Mouse (Mus musculus) mesoderm, embryonic 11.5 days (tissue): Measurements from ENCODE around the gene Hivep3.

ENCODE experiments used
- DNase-seq: peaks from one replicate; pipeline ENCODE4 v3.0.0-alpha.2; 2012; ENCODE audit warnings: low read depth, low spot score

Gene Hivep3

DNA sequence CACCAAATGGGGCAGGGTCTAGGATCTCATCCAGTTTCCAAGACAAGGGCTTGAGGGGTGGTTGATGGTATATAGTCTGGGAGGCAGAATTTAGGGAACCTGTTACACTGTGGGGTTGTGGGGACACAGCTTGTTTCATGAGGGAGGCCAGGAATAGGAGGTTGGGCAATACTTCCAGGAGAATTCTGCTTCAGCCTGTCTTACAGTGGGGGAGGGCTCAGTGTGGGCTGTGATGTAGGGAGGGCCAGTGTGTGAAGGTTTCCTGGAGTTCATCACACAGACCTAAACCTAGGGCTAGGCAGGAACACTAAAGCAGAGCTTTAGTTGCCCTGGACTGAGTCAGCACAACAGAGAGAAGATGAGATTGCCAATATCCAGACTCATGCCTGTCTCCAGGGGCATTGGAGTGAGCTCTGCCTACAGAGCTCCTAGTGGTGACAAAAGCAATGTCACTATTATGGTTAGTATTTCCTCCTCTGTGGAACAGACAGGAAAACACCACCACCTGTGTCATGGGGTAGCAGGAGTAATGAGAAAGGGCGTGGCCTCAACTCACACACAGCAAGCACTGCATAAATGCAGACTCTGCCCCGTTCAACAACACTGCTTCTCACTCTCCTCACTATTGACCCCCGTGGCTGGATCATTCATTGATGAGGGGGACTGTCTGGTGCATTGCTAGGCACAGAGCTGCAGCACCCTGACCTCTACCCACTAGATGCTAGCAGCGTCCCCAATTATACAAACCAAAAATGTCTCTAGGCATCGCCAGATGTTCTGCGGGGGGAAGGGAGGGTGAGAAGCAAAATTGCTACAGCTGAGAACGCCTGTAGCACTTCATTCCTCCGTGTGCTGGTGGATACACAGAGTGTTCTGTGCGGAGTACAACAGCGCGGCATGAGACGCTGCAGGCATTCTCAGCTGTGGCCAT is 213.9 kb downstream of the Hivep3 start:
- no peak for DNase-seq

DNA sequence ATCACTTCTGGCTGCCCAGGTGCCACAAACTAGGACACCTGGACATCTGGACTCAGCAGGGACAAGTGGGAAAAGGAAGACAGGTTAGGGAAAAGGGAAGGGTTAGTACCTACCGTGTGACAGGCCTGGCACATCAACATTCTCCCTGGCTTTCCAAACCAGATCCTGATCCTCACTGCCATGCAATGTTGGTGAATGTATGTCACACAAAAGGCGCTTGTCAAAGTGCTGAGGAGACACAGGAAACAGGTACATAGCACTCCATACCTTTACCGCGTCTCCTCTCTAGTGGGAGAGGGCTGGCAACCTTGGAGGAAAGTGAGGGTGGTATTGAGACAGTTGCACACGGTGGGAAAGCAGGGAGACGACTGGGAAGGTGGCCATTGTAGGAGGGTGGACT is 214.8 kb downstream of the Hivep3 start:
- DNase-seq = no peak

DNA sequence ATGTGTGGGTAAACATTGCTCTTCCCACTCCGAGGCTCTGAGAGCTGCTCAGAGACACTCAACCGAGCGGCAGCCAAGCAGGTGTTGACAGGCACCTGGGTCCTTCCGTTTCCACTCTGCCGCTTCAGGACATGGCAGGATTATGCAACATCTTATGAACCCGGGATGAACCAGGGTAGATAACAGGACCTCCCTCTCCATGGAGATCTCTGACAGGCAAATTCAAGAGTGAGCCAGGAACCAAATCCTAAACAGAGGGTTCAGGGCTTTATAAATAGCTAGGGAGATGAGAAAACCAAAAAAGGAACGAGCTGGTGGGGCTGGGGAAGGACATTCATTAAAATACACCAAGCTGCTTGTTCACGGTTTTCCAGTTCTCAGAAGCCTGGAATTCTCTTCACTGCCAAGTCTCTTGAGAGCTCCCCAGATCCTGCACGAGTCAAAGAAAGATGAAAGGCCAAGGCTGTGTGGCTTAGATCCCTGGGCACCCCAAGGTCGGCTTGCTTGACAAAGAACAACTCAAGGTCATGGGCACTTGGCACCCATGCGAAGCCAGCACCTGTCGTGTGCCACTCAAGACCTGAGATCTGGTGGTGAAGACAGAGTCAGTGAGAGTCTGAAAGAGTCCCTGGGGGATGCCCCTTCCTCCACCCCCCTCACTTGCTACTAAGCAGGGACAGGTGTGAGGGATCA is 215.5 kb downstream of the Hivep3 start:
- DNase-seq = no peak

DNA sequence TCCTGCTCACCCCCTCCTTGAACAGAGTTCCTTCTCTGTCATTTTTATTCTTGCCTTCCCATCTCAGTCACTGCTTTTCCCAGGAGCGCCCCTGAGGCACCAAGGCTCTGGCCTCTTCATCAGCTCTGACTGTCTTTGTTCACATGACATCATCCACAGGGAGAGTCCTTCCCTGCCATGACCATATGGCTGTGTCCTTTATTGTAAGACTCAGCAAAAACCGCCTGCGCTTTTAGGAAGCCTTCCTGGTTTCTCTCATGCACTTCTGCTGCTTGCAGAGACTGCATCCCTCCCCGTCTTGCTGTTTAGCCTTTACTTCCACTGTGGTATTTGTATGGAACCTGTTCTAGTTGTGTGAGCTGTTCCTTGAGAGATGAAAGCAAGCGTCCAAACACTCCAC is 216.6 kb downstream of the Hivep3 start:
- DNase-seq = no peak

DNA sequence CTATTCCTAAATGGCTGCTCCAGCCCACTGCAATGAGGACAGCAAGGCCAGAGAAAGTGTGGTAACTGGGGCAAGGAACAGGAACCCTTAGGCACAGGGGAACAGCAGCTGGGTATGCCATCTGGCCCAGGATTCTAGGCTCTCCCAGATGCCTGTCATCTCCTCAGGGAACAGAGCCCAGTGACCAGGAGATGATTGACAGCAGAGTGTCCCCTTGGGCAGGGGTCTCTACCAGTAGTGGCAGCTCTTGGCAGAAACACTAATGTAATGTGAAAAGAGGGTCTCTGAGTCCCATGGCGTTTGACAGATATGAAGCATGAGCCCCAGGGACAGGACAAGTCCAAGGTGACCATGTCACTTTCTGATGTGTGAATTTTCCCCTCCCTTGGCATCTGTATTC is 217.5 kb downstream of the Hivep3 start:
- DNase-seq = no peak

DNA sequence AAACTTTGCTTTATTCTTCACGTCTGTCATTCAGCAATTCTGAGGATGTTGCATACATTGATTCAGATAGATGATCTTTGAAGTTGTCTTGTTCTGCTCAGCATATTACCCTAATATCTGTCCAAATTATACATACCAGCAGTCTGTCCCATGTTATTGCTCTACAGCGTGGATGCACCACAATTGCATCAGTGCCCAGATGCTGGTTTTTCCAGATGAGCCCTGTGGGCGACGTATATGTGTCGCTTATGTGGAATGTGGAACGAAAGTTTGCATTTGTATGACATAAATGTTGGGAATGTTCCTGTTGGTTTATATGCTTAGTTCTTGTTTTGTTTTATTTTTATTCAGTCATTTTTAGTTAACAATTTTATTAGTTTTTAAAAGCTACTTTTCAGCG is 221.4 kb downstream of the Hivep3 start:
- no peak for DNase-seq

DNA sequence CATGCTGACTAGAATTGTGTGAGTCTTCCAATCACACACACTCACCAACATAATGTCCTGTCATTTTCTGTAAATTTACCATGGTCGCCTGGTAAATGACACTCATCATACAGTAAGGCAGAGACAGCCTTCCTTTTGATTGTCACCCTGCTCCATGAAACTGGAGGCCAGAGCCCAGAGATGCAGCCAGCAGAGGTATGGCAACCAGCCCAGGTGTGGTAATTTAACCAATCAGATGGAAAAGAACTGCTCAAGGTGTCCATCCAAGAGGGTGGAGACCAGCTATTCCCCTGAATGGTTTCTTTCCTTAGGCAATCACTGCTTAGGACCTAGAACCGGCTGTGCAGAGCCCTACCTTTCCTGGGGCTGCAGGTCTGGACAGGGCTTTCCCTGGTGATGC is 224.4 kb downstream of the Hivep3 start:
- DNase-seq = no peak

DNA sequence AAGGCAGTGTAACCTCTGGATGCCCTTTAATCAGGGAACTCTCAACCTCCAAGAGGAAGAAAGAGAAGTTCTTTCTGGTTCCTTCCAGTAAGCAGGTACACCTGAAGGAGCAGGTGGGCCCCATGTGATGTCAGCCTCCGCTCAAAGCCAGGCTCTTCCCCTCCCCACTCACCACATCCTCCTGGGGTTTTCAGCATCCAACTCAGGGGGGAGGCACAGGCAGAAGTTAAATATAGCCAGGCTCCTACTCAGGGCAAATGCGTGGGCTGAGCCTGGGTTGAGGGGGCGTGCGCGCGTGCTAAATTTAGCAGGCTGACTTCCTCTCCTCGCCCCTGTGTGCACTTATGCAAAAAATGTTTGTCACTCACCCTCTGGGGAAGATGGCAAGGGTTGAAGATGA is 225.7 kb downstream of the Hivep3 start:
- no peak for DNase-seq

DNA sequence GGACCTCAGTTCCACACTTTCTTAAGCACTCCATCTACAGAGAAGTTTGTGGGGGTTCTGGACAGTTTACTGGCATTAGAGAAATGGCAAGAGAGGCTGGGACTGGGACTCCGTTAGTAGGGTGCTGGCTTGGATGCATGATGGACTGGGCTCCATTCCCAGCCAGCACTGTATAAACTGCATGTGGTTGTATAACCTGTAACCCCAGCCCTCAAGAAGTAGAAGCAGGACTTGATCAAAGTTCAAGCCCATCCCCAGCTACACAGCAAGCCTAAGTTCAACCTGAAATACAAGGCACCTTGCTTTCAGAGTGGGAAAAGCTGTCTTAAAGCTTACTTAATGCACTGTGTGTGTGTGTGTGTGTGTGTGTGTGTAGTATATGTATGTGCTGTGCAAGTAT is 226.3 kb downstream of the Hivep3 start:
- DNase-seq = no peak

DNA sequence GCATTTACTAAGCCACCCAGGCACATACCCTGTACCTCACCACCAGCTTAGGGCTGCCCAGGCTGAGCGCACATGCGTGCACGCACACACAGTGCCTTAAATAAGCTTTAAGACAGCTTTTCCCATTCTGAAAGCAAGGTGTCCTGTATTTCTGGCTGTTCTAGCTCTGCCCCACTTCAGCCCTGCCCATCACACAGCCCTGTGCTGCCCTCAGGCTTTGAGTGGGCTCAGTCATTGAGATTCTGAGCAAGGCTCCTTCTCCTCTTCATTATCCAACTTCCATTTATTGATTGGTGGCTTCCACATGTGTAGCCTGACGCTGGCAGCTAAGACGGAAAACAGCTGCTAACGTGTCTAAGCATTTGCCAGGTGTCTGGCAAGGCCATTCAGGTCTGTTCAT is 226.9 kb downstream of the Hivep3 start:
- DNase-seq = no peak

DNA sequence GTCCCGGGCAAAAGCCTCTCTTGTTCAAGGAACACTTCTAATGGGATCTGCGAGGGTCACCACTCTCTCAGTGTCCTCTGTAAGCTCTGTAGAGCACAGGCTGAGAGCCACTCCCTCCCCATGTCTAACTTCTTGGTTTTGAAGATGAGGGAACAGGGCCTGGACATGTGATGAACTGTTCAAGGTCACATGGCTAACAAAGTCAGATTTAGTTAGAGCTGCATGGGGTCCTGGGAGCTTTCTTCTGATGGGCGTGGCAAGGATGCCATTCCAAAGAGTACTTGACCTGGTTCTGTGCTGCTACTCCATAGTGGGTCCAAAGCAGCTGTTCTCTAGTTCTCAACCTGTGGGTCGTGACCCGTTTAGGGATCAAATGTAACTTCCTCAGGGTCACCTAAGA is 227.6 kb downstream of the Hivep3 start:
- DNase-seq = no peak

DNA sequence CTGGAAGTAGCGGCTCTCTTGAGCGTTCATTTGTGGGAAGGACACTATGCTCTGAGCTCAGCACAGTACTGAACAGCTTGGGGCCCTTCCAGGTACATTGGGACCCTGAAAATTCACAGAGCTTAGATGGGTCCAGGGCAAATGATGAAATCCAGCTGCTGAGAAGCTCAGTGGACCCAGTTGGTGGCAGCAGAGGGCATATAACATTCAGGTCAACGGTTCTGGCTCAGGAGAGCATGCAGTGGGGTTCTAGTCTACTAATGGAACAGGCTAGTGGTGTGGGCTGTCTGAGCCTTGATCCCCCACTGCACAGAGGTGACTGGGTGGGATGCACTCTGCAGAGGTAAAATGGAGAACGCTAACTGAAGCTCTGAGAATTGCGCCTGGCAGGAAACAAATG is 228.5 kb downstream of the Hivep3 start:
- DNase-seq = no peak

DNA sequence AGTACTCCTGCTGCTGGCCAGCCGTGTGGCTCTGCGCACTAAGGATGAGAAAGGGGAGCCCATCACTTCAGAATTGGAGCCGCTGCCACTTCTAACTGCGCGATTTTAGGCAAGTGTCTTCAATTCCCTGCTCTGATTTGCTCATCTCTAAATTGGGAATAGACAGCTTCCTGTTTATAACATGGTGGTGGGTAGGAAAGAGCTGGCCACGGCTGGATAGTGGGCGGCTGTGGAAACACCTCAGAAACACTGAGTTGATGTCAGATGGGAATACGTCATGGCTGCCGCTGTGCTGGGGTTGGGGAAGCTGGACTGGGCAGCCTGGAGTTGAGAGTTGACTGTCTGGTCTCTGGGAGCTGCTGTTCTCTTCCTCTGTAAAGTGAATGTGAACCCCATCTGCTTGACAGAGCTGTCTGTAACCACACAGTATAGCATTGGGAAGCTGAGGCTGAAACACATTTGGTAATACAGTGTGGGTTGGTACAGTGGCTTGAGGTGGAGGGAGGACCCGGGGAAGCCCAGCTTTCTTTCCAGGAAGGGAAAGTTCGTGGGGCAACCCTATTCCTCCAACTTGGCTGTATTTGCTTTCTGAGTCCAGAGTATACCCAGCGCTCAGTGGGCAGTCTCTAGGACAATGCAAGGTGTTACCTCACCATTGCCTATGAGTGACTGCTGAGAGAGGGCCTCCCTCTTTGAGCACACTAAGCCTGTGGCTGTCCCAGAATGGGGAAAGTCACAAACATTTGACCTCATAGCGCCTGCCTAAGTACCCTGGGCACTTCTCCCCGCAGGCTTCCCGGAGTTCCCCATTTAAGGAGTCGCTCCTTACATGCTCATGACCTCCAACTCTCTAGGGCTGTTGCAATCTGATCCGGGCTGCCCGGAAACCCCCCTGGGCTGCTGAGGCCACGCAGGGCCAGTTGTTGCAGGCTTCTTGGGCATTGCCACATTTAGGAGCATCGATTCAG is 232.8 kb downstream of the Hivep3 start:
- DNase-seq = no peak

DNA sequence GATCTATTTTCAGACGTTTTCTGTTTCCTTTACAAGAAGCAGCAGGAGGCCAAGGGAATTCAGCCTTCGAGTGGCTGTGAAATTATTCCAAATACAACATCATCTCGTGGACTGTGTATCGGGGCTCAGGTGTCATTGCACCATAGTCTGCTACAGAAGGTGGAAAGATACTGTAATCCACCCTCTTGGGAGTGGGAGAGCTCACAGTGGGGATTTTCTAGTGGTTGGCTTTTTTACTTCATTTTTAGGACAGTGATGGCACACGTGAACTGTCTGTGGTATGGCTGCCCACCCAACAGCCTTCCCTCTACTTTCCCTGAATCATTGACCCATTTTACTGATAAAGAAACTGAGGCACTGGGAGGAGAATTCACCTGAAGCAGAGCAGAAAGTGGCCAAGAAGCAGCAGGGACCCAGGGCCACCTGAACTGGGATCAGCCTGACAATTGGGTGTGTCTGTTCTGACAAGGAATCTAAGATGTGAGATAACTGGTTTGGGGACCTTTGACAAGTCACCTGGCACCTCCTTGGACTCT is 233.6 kb downstream of the Hivep3 start:
- no peak for DNase-seq

DNA sequence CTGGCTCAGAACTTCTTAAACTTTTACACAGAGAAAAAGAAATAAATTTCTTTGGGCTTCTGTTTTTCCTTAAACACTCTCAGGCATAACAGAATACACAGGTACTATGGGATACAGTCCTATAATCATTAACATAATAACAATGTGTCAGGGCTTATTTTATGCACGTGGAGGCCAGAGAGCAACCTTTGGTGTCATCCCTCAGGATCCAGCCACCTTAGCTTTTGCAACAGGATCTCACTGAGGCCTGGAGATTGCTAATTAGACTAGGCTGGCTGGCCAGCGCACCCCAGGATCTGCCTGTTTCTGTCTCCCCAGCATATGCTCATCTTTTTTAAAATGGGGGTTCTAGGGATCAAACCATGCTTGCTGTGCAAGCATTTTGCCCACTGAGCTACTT is 234.1 kb downstream of the Hivep3 start:
- DNase-seq = no peak

DNA sequence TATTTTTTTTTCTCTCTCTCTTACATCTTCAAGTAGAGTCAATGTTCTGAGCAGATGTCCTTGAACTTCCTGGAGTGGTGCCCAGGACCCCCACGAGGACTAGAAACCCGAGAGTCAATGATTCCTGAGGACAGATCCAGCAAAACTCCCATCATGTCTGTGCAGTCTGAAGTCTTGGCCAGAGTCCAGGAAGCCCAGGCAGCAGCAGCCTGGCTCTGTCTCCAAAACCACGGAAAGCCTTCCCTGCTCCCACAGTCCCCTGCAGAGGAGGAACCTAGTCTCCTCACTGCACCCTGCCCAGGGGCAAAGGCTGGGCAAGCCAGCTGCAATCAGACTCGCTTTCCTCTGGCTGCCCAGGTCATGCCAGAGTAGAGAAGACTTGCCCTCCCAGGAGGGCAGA is 234.5 kb downstream of the Hivep3 start:
- DNase-seq = no peak

DNA sequence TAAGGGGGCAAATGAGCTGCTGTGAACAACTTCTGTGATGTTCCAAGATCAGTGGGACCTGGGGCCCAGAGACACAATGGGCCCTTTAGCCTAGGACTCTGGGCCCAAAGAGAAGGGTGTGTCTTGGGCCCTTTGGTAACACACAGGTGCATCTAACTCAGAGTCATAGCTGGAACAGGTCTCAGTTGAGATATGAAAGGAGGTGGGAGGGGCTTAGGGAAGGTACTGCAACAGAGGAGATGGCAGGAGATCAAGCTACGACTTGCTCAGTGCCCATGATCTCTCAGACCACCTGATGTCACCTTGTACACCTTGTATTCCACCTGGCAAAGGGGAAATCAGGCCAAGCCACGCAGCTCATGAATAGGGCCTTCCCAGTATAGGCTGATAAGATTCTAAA is 235.3 kb downstream of the Hivep3 start:
- no peak for DNase-seq

DNA sequence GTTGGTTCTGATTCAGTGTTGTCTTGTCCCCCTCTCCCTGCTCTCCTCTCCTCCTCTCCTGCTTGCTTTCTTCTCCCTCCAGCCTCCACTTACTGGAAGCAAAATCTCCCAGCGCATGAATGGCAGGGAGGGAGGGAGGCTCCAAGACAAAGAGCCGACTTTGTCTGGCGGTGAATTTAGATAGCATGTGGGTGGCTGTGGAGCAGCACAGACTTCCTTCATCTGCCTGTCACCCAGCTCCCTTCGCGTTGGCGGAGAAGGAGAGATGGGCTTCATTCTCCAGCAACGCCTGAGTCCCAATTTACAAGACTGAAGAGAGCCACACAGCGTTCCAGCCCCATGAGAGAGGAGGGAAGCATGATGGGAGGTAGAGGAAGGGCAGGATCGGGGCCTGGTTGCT is 236.6 kb downstream of the Hivep3 start:
- no peak for DNase-seq

DNA sequence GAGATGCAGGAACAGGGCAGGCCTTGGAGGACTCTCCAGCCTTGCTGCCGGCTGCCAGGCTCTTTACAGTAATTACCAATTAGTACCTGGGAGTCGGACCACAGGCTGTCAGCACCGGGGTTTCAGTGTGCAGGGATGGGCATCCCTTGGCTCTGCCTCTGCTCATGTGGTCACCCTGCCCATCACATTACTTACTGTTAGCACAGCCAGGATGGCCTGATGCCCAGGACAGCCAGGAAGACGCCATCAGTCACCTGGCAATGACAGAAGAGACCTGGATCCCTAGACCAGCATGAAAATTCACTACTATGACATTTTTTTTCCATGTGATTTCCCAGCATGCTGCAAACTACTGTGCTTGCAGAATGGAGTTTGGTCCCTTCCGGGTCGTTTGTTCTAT is 238.8 kb downstream of the Hivep3 start:
- no peak for DNase-seq

DNA sequence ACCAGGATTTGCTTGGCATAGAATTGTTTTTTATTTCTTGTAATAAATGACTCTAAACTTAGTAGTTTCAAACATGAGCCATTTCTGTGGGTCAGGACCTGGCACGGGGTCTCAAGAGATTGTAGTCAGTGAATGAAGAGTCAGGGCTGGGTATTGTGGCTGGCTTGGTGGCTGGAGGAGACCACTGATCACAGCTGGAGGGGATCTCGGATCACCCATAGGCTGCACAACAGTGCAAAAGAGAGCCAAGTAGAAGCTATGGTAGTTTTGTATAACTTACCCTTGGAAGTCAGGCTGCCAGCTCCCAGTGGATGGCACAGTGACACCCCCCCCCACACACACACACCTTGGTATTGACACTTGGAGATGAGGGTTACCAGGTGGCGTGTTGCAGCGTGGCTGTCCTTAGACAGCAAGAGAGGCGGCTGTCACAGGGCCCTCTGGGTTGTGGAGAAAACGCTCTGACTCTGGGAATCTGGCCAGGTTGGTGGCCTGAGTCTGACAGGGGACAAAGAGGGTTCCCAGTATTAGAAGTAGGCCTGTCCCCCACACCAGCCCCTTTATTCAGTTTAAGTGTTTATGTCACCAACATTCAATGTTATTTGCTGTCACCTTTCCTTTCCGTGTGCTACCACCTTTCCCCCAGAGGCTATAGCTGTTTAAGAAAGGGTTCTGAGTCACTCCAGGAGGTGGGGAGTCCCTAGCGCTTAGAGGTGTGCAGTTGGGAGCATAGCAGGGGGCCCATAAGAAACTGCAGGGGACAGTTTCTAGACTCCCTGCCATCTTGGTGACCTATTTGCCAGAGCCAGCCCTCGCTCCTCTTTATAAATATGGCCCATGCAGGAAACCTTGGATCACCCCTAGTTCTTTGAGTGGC is 240.4 kb downstream of the Hivep3 start:
- no peak for DNase-seq

DNA sequence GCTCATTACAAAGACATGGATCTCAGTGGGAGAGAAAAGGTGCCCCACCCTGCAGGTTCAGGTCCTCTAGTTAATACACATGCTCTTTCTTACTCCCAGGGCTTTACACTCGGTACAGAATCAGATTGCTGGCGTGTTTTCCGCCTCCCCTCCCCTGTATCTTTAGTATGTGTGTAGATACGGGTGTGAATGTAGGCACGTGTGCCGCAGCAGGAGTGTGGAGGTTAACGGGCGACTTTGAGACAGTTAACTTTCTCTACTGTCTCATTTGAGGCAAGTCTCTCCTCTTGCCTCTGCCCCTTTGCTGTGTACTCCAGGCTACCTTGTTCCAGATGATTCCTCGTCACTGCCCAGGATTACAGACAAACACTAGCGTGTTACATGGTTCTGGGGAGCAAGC is 241.7 kb downstream of the Hivep3 start:
- DNase-seq = no peak
